Mouse (Mus musculus) stomach, embryonic 15.5 days (tissue): ENCODE data around the gene Tardbp. TPM values are rescaled to one million over a fixed set of nuclear protein-coding genes. Genes with fewer than 3 reads are reported as not detected.

Experiments used
- ATAC-seq: fragments of 200-750 bp; cut with Nextera tagmentation; 2 replicates; pipeline ENCODE4 v1.8.0; 2017; ENCODE audit warnings: low read depth, moderate number of reproducible peaks, moderate TSS enrichment; ENCODE audit not compliant: insufficient read depth, low FRiP score
- H3K27ac ChIP-seq: fragments of 300-500 bp; sonication (generic); 2 replicates; pipeline ENCODE4 v1.5.1; 2015; ENCODE audit warnings: mild to moderate bottlenecking, inconsistent platforms
- H3K27me3 ChIP-seq: fragments of 300-500 bp; sonication (generic); replicated peaks from 2 replicates; pipeline ENCODE4 v1.6.1; 2015; ENCODE audit warnings: inconsistent platforms
- H3K36me3 ChIP-seq: fragments of 300-500 bp; sonication (generic); 2 replicates; pipeline ENCODE4 v1.6.1; 2015; ENCODE audit warnings: inconsistent platforms
- H3K4me1 ChIP-seq: fragments of 300-500 bp; sonication (generic); 2 replicates; pipeline ENCODE4 v1.6.1; 2015; ENCODE audit warnings: inconsistent platforms
- H3K4me2 ChIP-seq: fragments of 300-500 bp; sonication (generic); 2 replicates; pipeline ENCODE4 v1.6.1; 2015; ENCODE audit warnings: mild to moderate bottlenecking, inconsistent platforms
- H3K4me3 ChIP-seq: fragments of 300-500 bp; sonication (generic); replicated peaks from 2 replicates; pipeline ENCODE4 v1.5.1; 2015; ENCODE audit warnings: inconsistent platforms
- H3K9ac ChIP-seq: fragments of 300-500 bp; sonication (generic); 2 replicates; pipeline ENCODE4 v1.6.1; 2015; ENCODE audit warnings: inconsistent platforms
- H3K9me3 ChIP-seq: fragments of 300-500 bp; sonication (generic); 2 replicates; pipeline ENCODE4 v1.6.1; 2016; ENCODE audit warnings: inconsistent platforms
- WGBS: fragments of 180-500 bp; shearing (Covaris S2); methylation state at CpG from one replicate; pipeline ENCODE4 v1.1.7; 2015; 5-methylcytosine and 5-hydroxymethylcytosine counted together
- polyA plus RNA-seq: library from polyadenylated mRNA; unstranded; fragments of >200 nt; fragmentation: Nextera tagmentation; extraction: Ambion mirVana; gene quantifications from 2 replicates; pipeline ENCODE4 v1.2.1, GENCODE M21; 2015

The Tardbp gene
- polyA plus RNA-seq, 1 experiment from 2014 or later, result 306 TPM

- H3K4me1 ChIP-seq, result no peaks in the 10 kb centered on the region
- H3K9ac ChIP-seq, result no peak overlapping the region
- no peak for ATAC-seq
- H3K36me3 ChIP-seq, result peaks cover 23% of the 10 kb centered on the region; the same call in 1 of the 2 replicates
- H3K27me3 ChIP-seq, result no peaks in the 10 kb centered on the region
- no peak overlapping the region for H3K27ac ChIP-seq
- no peak overlapping the region for H3K4me3 ChIP-seq
- no peaks in the 10 kb centered on the region for H3K9me3 ChIP-seq
- H3K4me2 ChIP-seq, result no peak overlapping the region
- 71% methylated on average over 5 of the region's 5 CpGs for WGBS
These were observed 16.0 kb downstream of the Tardbp start for GRCm38 (mm10) chr4:148610631-148611364.

- no peaks in the 10 kb centered on the region for H3K4me1 ChIP-seq
- no peak overlapping the region for H3K27ac ChIP-seq
- WGBS, result 80% methylated on average over 5 of the region's 5 CpGs
- H3K9me3 ChIP-seq, result no peaks in the 10 kb centered on the region
- ATAC-seq, result no peak
- H3K27me3 ChIP-seq, result no peaks in the 10 kb centered on the region
- H3K36me3 ChIP-seq, result peaks cover 16% of the 10 kb centered on the region; the same call in 1 of the 2 replicates
- no peak overlapping the region for H3K9ac ChIP-seq
- H3K4me2 ChIP-seq, result no peak overlapping the region
- no peak overlapping the region for H3K4me3 ChIP-seq
These were observed 17.0 kb downstream of the Tardbp start for GRCm38 (mm10) chr4:148609805-148610204.

DNA sequence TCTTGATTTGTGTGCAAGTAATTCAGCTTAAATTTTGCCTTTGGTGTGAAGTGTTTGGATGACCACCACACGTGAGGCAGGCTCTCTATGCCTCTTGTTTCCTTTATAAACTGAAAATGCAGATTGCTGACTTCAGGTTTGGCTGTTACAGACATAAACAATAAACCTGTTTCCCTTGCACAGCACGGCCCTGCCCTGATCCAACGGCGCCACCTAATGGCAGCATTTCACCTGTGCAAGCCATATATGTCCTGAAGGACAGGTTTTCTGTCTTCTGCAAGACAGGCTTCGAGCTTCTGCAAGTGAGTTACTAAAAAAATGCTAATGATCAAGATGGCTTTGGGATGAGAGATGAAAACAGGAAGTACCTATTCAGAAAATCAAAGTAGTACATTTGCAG lies 19.1 kb downstream of the Tardbp start:
- Histone ChIP-seq H3K4me2 (no peak overlapping the region), H3K27ac (no peak overlapping the region), H3K36me3 (peaks cover 4% of the 10 kb centered on the region; the same call in 1 of the 2 replicates), H3K9me3 (no peaks in the 10 kb centered on the region), H3K27me3 (no peaks in the 10 kb centered on the region), H3K4me1 (no peaks in the 10 kb centered on the region), H3K4me3 (no peak overlapping the region), H3K9ac (no peak overlapping the region)
- WGBS, result 29% methylated on average over 5 of the region's 5 CpGs
- no peak for ATAC-seq

DNA sequence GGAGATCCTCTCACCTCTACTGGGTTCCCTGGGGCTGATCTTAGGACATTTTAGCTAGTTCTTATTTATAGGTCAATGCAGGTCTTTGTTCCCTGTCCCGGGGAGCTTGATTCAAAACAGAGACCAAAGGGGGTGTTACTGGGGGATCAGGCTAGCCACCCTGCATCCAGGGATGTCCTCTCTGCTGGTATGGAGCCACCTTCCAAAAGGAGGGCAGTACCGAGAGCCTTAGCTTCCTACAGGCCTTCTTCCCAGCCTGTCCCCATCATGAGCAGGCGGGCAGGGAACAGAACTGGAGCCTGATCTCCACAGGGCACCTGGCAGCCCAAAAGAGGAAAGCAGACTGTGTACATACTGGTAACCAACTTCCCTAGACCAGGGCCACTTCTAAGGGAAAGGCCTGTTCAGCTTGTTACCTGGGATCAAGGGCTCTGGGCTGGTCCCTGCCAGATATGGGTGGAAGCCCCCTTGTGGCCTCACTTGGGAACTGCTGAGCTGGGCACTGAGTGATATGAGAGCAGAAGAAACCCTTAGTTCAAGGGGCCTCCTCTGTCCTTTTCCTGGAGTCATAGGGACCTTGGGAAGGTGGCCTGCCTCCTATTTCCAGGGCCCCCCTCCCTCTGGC lies 22.2 kb downstream of the Tardbp start:
- H3K9ac ChIP-seq, result no peak overlapping the region
- H3K27ac ChIP-seq, result peak overlapping the region; percentile 36; the same call in 1 of the 2 replicates
- no peaks in the 10 kb centered on the region for H3K27me3 ChIP-seq
- H3K9me3 ChIP-seq, result no peaks in the 10 kb centered on the region
- 80% methylated on average over 3 of the region's 3 CpGs for WGBS
- H3K36me3 ChIP-seq, result no peaks in the 10 kb centered on the region
- no peak overlapping the region for H3K4me2 ChIP-seq
- ATAC-seq, result peak; percentile 52; the same call in 1 of the 2 replicates
- H3K4me1 ChIP-seq, result no peaks in the 10 kb centered on the region
- H3K4me3 ChIP-seq, result no peak overlapping the region

DNA sequence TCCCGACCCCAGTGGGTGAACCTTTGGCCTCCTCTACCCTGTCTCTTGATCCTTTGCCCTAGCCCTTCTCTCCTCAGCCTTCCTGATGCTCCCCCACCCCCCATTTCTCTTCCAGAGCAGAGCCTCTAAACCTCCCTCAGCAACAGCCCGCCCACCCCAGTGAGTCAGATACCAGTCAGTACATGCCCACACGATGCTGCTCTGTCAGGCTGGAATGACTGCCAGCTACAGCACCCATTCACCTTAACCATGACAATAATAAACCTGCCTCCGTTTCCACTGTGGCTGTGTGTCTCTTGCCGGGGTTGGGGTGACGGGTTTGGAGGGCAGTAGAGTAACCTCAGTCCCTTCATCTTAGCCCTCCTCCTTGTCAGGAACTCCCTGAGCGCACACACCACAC lies 22.7 kb downstream of the Tardbp start:
- 74% methylated on average over 7 of the region's 7 CpGs for WGBS
- no peak for ATAC-seq
- Histone ChIP-seq H3K27ac (peak overlapping the region; percentile 36; the same call in 1 of the 2 replicates), H3K9me3 (no peaks in the 10 kb centered on the region), H3K4me1 (no peaks in the 10 kb centered on the region), H3K36me3 (peaks cover 4% of the 10 kb centered on the region; the same call in 1 of the 2 replicates), H3K4me2 (no peak overlapping the region), H3K4me3 (no peak overlapping the region), H3K27me3 (no peaks in the 10 kb centered on the region), H3K9ac (no peak overlapping the region)

DNA sequence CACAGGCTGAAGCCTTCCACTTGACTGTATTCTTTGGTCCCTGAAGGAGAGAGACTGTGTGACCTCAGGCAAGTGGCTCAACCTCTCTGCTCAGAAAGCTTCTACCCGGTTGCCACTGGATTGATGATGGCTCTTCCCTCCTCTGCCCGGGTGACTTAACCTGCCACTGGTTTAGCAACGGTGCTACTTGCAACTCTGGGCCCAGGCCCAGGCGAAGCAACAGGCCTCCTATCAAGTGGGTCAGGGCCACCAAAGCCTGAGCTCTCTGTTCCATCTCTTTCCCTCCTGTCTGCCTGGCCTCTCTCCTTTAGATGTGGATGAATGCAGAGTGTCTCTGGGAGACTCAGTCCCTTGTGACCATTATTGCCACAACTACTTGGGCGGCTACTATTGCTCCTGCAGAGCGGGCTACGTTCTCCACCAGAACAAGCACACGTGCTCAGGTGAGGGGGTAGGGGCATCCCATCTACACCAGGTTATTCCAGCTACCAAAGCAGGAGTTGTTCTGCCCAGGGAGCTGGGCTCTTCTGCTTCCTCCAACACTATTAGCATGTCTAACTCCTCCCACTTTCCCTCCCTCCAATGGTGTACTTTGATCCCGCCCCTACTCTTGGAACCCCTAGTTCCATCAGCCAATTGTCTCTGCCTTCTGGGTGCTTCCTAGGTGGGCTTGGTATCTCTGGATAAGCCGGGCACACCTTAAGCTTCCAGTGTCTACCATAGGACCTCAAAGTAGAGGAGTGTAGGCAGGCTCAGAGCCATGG lies 23.3 kb downstream of the Tardbp start:
- H3K9ac ChIP-seq, result no peak overlapping the region
- no peaks in the 10 kb centered on the region for H3K4me1 ChIP-seq
- ATAC-seq, result no peak
- WGBS, result 66% methylated on average over 10 of the region's 10 CpGs
- H3K36me3 ChIP-seq, result peaks cover 9% of the 10 kb centered on the region
- no peaks in the 10 kb centered on the region for H3K27me3 ChIP-seq
- H3K4me3 ChIP-seq, result no peak overlapping the region
- no peak overlapping the region for H3K4me2 ChIP-seq
- H3K27ac ChIP-seq, result no peak overlapping the region
- no peaks in the 10 kb centered on the region for H3K9me3 ChIP-seq

DNA sequence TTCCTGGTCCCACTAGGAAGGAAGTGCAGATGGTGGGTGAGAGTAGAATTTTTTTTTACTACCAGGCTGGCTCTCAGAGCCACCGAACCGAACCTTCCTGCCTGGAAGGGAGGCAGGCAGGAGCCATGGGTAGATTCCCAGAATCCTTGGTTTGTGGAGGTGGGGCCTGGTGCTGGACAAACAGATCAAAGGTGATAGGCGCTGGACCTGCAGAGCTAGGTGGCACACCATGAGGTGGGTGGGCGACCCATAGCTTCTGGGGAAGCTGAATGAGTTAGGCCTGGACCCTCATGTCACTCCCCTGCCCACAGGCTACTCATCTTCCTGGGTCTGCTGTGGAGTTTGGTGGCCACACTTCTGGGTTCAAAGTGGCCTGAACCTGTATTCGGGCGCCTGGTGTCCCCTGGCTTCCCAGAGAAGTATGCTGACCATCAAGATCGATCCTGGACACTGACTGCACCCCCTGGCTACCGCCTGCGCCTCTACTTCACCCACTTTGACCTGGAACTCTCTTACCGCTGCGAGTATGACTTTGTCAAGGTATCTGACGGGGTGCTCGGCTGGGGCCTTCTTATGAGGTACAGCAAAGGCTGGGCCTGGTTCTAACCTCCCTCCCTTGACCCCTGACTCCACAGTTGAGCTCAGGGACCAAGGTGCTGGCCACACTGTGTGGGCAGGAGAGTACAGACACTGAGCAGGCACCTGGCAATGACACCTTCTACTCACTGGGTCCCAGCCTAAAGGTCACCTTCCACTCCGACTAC lies 24.3 kb downstream of the Tardbp start, which contains the start of gene Masp2:
Masp2 (plus strand) TSS at position 198 of the 764 bp plus-strand sequence.
- ATAC-seq, result no peak
- no peaks in the 10 kb centered on the region for H3K4me1 ChIP-seq
- no peak within 1 kb of the TSS for H3K4me3 ChIP-seq
- no peak within 1 kb of the TSS for H3K27ac ChIP-seq
- no peak within 1 kb of the TSS for H3K9ac ChIP-seq
- no peak within 1 kb of the TSS for H3K4me2 ChIP-seq
- WGBS, result 85% methylated on average over 14 of the region's 14 CpGs
- no peaks in the 10 kb centered on the region for H3K27me3 ChIP-seq
- peaks cover 14% of the 10 kb centered on the region for H3K36me3 ChIP-seq
- no peaks in the 10 kb centered on the region for H3K9me3 ChIP-seq

DNA sequence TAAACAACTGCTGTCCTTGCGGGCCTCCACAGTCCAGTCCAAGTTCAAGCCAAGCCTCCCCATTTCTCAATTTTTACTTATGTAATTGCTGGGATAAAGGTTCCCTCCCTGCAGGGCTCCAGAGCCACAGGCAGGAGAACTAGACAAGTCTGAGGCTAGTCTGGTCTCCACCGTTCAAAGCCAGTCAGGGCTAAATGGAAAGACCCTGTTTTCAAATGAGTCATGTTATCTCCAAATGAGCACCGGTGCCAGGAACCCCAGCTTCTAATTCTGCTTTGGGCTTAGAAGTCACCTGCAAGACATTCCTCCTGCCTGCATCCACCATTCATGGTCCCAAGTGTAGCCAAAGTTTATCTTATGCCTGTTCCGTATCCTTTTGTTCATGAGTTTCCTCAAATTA lies 24.9 kb downstream of the Tardbp start:
- H3K9ac ChIP-seq, result no peak overlapping the region
- H3K4me2 ChIP-seq, result no peak overlapping the region
- peaks cover 19% of the 10 kb centered on the region for H3K36me3 ChIP-seq
- H3K27ac ChIP-seq, result no peak overlapping the region
- H3K27me3 ChIP-seq, result no peaks in the 10 kb centered on the region
- H3K4me1 ChIP-seq, result no peaks in the 10 kb centered on the region
- ATAC-seq, result no peak
- H3K4me3 ChIP-seq, result no peak overlapping the region
- 72% methylated on average over 4 of the region's 4 CpGs for WGBS
- no peaks in the 10 kb centered on the region for H3K9me3 ChIP-seq

DNA sequence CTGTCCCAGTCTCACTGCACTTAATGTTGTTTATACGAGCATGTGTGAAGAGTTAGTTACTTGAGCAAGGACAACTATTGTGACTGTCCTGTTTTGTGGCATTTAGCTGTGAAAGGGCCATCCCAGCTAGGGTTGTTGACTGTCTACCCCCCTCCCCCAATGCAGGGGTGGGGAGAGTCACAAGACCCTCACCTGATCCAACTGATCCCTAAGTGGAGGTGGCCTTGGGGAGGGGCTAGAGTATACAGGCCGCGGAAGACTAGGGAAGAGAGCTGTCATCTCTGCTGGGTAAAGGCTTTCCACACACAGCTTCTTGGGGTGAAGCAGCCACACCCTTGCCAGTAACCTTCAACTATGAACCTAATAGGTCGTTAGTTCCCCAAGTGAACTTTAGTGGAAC lies 26.5 kb downstream of the Tardbp start:
- WGBS, result 79% methylated on average over 4 of the region's 4 CpGs

GRCm38 (mm10) chr4:148598826-148599225 lies 28.0 kb downstream of the Tardbp start:
- ATAC-seq, result no peak
- Histone ChIP-seq H3K27ac (no peak overlapping the region), H3K27me3 (no peaks in the 10 kb centered on the region), H3K4me3 (no peak overlapping the region), H3K36me3 (peaks cover 49% of the 10 kb centered on the region), H3K9ac (no peak overlapping the region), H3K4me1 (no peaks in the 10 kb centered on the region), H3K4me2 (no peak overlapping the region), H3K9me3 (no peaks in the 10 kb centered on the region)
- WGBS, result 91% methylated on average over 12 of the region's 12 CpGs

More for the DNA sequence above, 26.5 kb downstream of the Tardbp start:
- H3K4me2 ChIP-seq, result no peak overlapping the region
- H3K27ac ChIP-seq, result no peak overlapping the region
- no peaks in the 10 kb centered on the region for H3K4me1 ChIP-seq
- peaks cover 34% of the 10 kb centered on the region for H3K36me3 ChIP-seq
- H3K9me3 ChIP-seq, result no peaks in the 10 kb centered on the region
- no peak overlapping the region for H3K9ac ChIP-seq
- ATAC-seq, result no peak
- H3K27me3 ChIP-seq, result no peaks in the 10 kb centered on the region
- no peak overlapping the region for H3K4me3 ChIP-seq

DNA sequence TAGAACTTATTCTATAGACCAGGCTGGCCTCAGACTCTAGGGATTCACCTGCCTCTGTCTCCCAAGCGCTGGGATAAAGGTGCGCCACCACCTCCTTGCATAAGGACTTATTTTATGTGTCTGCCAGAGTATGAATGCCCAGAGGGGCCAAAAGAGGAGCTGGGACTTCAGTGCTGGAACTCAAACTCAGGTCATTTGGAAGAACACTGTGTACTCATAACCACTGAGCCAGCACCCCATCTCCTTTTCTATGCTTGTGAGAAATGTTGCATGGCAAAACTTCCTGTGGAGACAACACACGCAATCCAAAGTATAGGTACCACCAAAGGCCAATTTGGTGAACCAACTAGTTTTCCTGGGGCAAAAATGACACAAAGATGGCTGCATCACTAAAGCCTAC lies 30.1 kb downstream of the Tardbp start:
- Histone ChIP-seq H3K4me1 (0 out of 2 replicates have a peak, but pooled peaks cover 8% of the 10 kb centered on the region), H3K36me3 (peaks cover 57% of the 10 kb centered on the region), H3K9me3 (no peaks in the 10 kb centered on the region), H3K9ac (no peak overlapping the region), H3K4me2 (no peak overlapping the region), H3K27me3 (no peaks in the 10 kb centered on the region), H3K27ac (no peak overlapping the region), H3K4me3 (no peak overlapping the region)
- no peak for ATAC-seq
- WGBS, result 95% methylated on average over 3 of the region's 3 CpGs
